Mouse (Mus musculus) heart, embryonic 14.5 days (tissue): ENCODE results near the gene Rest. TPM values are rescaled to one million over a fixed set of nuclear protein-coding genes. Genes with fewer than 3 reads are reported as not detected.
A peak's percentile ranks its signal among the peaks of the same experiment; 100 is the strongest.

Experiments
- ATAC-seq: fragments of 200-750 bp; cut with Nextera tagmentation; 2 replicates; pipeline ENCODE4 v1.8.0; 2017; ENCODE audit warnings: low read depth, moderate TSS enrichment; ENCODE audit not compliant: insufficient number of reproducible peaks, insufficient read depth, low FRiP score
- H3K27ac ChIP-seq, 2 experiments: fragments of 200-500 bp in 1 of 2; fragments of 300-500 bp in 1 of 2; sonication (generic) in 1 of 2; replicated peaks in 1 of 2; 2 replicates each; pipeline ENCODE4 v1.5.1; 2012 to 2014; ENCODE audit warnings: low read depth in 2 of 2, low read length in 2 of 2, control low read depth in 1 of 2, mild to moderate bottlenecking in 1 of 2, mixed read lengths in 1 of 2; ENCODE audit not compliant: control insufficient read depth in 1 of 2, insufficient read depth in 1 of 2
- H3K27me3 ChIP-seq: fragments of 300-500 bp; sonication (generic); 2 replicates; pipeline ENCODE4 v1.6.1; 2014; ENCODE audit warnings: mild to moderate bottlenecking, low read length, control low read depth; ENCODE audit not compliant: control insufficient read depth, insufficient read depth
- H3K36me3 ChIP-seq: fragments of 300-500 bp; sonication (generic); 2 replicates; pipeline ENCODE4 v1.6.1; 2014; ENCODE audit warnings: mild to moderate bottlenecking, control low read depth, low read length, mixed read lengths; ENCODE audit not compliant: control insufficient read depth, insufficient read depth
- H3K4me1 ChIP-seq, 2 experiments: fragments of 200-500 bp in 1 of 2; fragments of 300-500 bp in 1 of 2; sonication (generic) in 1 of 2; 2 replicates each; pipeline ENCODE4 v1.6.1; 2012 to 2014; ENCODE audit warnings: low read length in 2 of 2, control low read depth in 1 of 2, mixed read lengths in 1 of 2; ENCODE audit not compliant: control insufficient read depth in 2 of 2, insufficient read depth in 2 of 2
- H3K4me2 ChIP-seq: fragments of 300-500 bp; sonication (generic); 2 replicates; pipeline ENCODE4 v1.6.1; 2014; ENCODE audit warnings: mild to moderate bottlenecking, low read length
- H3K4me3 ChIP-seq, 2 experiments: fragments of 200-500 bp in 1 of 2; fragments of 300-500 bp in 1 of 2; sonication (generic) in 1 of 2; 2 replicates each; pipeline ENCODE4 v1.5.1; 2012 to 2014; ENCODE audit warnings: low read length in 2 of 2, mild to moderate bottlenecking in 2 of 2, control low read depth in 1 of 2, low read depth in 1 of 2, moderate library complexity in 1 of 2; ENCODE audit not compliant: control insufficient read depth in 1 of 2, insufficient read depth in 1 of 2
- H3K9ac ChIP-seq: fragments of 300-500 bp; sonication (generic); 2 replicates; pipeline ENCODE4 v1.6.1; 2014; ENCODE audit warnings: mild to moderate bottlenecking, low read length
- H3K9me3 ChIP-seq: fragments of 300-500 bp; sonication (generic); 2 replicates; pipeline ENCODE4 v1.6.1; 2016; ENCODE audit warnings: low read length, control low read depth; ENCODE audit not compliant: control insufficient read depth
- WGBS: fragments of 180-500 bp; shearing (Covaris S2); extraction: QIAGEN DNeasy Blood & Tissue Kit; methylation state at CpG from one replicate; pipeline ENCODE4 v1.1.7; 2014; 5-methylcytosine and 5-hydroxymethylcytosine counted together
- polyA plus RNA-seq: library from polyadenylated mRNA; unstranded; fragments of >200 nt; fragmentation: Nextera tagmentation; extraction: Ambion mirVana; gene quantifications from 2 replicates; pipeline ENCODE4 v1.2.1, GENCODE M21; 2014

The Rest gene
- polyA plus RNA-seq, 1 experiment from 2014 or later: 26.7 TPM

DNA sequence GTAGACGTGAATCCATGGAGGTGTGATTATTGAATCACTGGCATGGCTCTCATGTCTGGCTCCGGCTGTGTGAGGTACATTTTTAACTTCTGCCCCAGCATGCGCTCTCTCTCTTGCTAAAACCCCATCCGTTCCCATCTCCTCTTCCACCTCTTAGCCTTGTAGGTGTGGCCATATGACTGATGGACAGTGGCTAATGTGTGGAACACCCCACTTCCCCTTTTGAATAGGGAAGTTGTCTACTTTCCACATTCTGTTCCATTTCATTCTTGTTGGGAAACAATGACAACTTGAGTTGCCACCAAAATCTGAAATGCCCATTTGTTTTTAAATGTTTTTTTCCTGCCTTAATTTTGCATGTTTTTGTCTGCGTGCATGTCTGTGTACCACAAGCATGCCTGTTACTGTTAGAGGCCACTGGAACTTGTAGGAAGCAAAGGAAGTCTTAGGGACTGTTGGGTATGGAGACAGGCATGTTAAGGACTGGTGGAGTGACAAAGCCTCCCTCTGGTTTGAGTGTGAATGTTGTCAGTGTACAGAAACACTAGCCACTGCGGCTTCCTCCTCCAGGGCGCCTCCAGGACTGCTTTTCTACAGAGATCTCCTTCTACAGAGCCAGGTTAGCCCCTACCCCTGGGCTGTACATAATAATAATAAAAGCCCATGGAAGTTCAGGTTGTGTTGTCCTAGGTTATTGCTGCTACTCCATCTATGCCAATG is 27.7 kb downstream of the Rest start:
- Histone ChIP-seq H3K9me3 (no peaks in the 10 kb centered on the region), H3K9ac (no peak overlapping the region), H3K27me3 (no peaks in the 10 kb centered on the region), H3K4me2 (no peak overlapping the region), H3K4me1 (peaks cover 0 to 2% of the 10 kb centered on the region in 2 experiments; a peak in 1 of 4 replicates), H3K36me3 (peaks cover 77% of the 10 kb centered on the region), H3K4me3 (no peak overlapping the region), H3K27ac (no peak overlapping the region)
- ATAC-seq: no peak
- WGBS: 87% methylated on average over 7 of the region's 7 CpGs

DNA sequence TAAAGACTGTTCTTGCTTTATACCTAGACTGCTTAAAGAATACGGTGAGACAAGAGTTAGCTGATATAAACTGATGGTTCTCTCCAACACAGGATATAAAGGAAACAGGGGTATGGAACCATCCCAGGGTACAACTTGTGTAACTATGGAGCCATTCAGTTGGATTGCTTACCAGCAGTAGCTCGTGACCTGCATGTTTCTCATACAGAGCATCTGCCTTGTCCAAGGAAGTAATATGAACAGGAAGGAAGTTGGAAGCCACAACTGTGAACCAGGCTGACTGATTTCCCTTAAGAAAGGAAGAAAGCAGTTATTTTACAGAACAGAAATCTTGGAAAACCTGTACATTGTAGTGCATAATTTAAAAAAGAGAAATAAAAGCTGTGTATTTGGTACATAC is 34.2 kb downstream of the Rest start:
- ATAC-seq: no peak
- Histone ChIP-seq H3K4me2 (no peak overlapping the region), H3K27me3 (no peaks in the 10 kb centered on the region), H3K27ac (no peak overlapping the region), H3K4me3 (no peak overlapping the region), H3K4me1 (no peaks in the 10 kb centered on the region), H3K9ac (no peak overlapping the region), H3K9me3 (no peaks in the 10 kb centered on the region), H3K36me3 (peaks cover 55% of the 10 kb centered on the region)
- WGBS: 90% methylated on average over 2 of the region's 2 CpGs

- H3K4me1 ChIP-seq: no peaks in the 10 kb centered on the region
- H3K27ac ChIP-seq: no peak overlapping the region
- no peak overlapping the region for H3K4me3 ChIP-seq
- H3K9me3 ChIP-seq: no peaks in the 10 kb centered on the region
- H3K9ac ChIP-seq: no peak overlapping the region
- ATAC-seq: no peak
- no peak overlapping the region for H3K4me2 ChIP-seq
- H3K27me3 ChIP-seq: no peaks in the 10 kb centered on the region
- peaks cover 60% of the 10 kb centered on the region for H3K36me3 ChIP-seq
- 74% methylated on average over 6 of the region's 6 CpGs for WGBS
Measured at GRCm38 (mm10) chr5:77301296-77301903, 36.1 kb downstream of the Rest start.

DNA sequence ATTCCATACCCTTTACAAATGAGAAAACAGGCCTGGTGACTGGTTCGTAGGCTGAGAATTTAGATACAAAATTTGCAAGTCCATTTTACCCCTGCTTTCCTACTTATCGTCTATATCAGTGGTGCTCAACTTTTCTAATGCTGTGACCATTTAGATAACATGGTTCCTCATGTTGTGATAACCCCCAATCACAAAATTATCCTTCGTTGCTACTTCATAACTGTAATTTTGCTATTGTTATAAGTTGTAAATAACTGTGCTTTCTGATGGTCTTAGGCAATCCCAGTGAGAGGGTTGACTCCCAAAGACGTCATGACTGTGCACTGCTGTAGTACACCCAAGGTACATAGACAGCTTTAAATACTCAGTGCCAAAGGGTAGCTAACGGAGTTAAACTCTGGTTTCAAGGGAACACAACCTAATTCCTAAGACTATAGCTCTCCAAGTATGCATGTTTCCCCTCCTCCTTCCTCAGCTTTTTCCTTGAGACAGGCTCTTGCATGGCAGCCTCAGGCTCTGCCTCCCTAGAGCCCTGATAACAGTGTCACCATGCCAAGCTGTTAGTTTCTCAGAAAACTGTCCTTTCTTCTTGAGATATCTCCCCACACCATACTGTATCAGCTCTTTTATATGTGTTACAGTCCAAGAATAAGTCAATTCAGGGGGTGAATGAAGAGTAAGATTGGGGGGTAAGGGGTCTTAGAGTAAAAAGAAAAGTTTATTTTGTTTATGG is 42.7 kb downstream of the Rest start:
- Histone ChIP-seq H3K4me3 (peak overlapping the region; percentile 4 to 92; a peak in 2 of 4 replicates), H3K4me1 (peaks cover 6 to 22% of the 10 kb centered on the region in 2 experiments), H3K4me2 (peak overlapping the region; percentile 100), H3K27me3 (no peaks in the 10 kb centered on the region), H3K27ac (no peak overlapping the region), H3K9me3 (no peaks in the 10 kb centered on the region), H3K36me3 (peaks cover 36% of the 10 kb centered on the region), H3K9ac (peak overlapping the region; percentile 81)
- ATAC-seq: no peak
- 84% methylated on average over 5 of the region's 5 CpGs for WGBS

GRCm38 (mm10) chr5:77309051-77309906 is 44.0 kb downstream of the Rest start:
- Histone ChIP-seq H3K4me1 (peaks cover 6 to 22% of the 10 kb centered on the region in 2 experiments), H3K4me3 (peak overlapping the region; percentile 68 to 92), H3K27ac (no peak overlapping the region), H3K27me3 (no peaks in the 10 kb centered on the region), H3K4me2 (peak overlapping the region; percentile 100), H3K9ac (peak overlapping the region; percentile 81), H3K9me3 (no peaks in the 10 kb centered on the region), H3K36me3 (peaks cover 47% of the 10 kb centered on the region)
- ATAC-seq: peak; percentile 40
- under 1% methylated on average over 76 of the region's 76 CpGs for WGBS

GRCm38 (mm10) chr5:77309924-77310772 is 44.9 kb downstream of the Rest start, which contains the start of the genes Noa1 and Polr2b:
TSS of gene Noa1 (minus strand) at chr5:77310084.
TSS of gene Polr2b (plus strand) at chr5:77310147.
- Histone ChIP-seq H3K4me3 (peak within 1 kb of the TSS; percentile 68 to 92), H3K4me1 (peaks cover 6 to 22% of the 10 kb centered on the region in 2 experiments), H3K27ac (peak within 1 kb of the TSS; percentile 73 to 91), H3K4me2 (peak within 1 kb of the TSS; percentile 100), H3K9ac (peak within 1 kb of the TSS; percentile 81), H3K27me3 (no peaks in the 10 kb centered on the region), H3K9me3 (no peaks in the 10 kb centered on the region), H3K36me3 (peaks cover 47% of the 10 kb centered on the region)
- WGBS: under 1% methylated on average over 85 of the region's 85 CpGs
- ATAC-seq: peak; percentile 89
